Mouse (Mus musculus) small intestine, adult 2 months (tissue): ENCODE measurements at regions not wholly inside any gene's neighbourhood (a gene's known extent, or its start where the extent isn't known, plus 50 kb on each side); places are given as distances from the start of the nearest gene placed in this dataset.

Experiments used
- CTCF ChIP-seq: fragments of 200-500 bp; IDR thresholded peaks from 2 replicates; pipeline ENCODE4 v1.5.1; 2012; ENCODE audit warnings: low read depth, mild to moderate bottlenecking, control low read depth, inconsistent platforms, low read length, moderate library complexity, mixed read lengths; ENCODE audit not compliant: insufficient replicate concordance, insufficient read length; ENCODE audit errors: extremely low read depth
- POLR2A ChIP-seq: fragments of 200-500 bp; IDR thresholded peaks from 2 replicates; pipeline ENCODE4 v1.6.1; 2012; ENCODE audit warnings: low read depth, mild to moderate bottlenecking, control low read depth, inconsistent platforms, low read length, moderate library complexity

DNA sequence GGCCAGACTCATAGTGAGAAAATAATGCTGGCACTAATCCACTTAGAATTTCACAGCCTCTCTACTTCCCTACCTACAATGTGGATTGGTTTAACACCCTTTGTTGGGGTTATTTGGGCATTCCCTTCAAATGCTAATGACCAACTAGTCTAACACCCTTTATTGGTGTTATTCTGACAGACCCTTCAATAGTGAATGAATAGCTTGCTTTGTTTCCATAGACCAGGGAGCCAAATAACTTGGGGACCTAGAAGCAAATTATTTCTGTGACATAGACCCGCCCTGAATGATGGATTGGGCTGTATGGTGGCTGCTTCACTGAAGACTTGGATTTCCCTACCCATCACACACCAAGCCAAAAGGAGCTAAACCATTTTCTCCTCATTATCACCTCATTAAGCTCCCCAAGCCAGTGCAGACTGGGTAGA, 449.3 kb upstream of the BC052040 start:
- TF ChIP-seq CTCF (no peak), POLR2A (no peak)
